Mouse (Mus musculus): ENCODE results near the gene Radil. TPM values are rescaled to one million over a fixed set of nuclear protein-coding genes. Genes with fewer than 3 reads are reported as not detected.

Gene Radil
- polyA plus RNA-seq, 1 experiment, result 28.7 TPM

- no peaks in the 10 kb centered on the region for H3K27me3 ChIP-seq (ENCODE audit: control insufficient read depth, insufficient read depth, low read length)
- 92% methylated on average over 10 of the region's 10 CpGs for WGBS
These were observed 27.3 kb upstream of the Radil start for GRCm38 (mm10) chr5:142578192-142578591.

GRCm38 (mm10) chr5:142576832-142577231 is 25.9 kb upstream of the Radil start:
- Histone ChIP-seq H3K4me3 (replicated peaks; ENCODE audit: insufficient read depth, low read depth, low read length) (no peak overlapping the region), H3K27me3 (ENCODE audit: control insufficient read depth, insufficient read depth, low read length) (no peaks in the 10 kb centered on the region), H3K27ac (ENCODE audit: insufficient read depth, low read length) (no peak overlapping the region), H3K4me1 (ENCODE audit: control insufficient read depth, insufficient read depth, low read length) (no peaks in the 10 kb centered on the region)
- no peak for TF ChIP-seq CTCF (IDR thresholded peaks at IDR 0.05; ENCODE audit: borderline replicate concordance, insufficient read depth, low read depth, low read length)
- no peak for TF ChIP-seq POLR2A (IDR thresholded peaks at IDR 0.05; ENCODE audit: borderline replicate concordance, insufficient read depth, low read length)
- WGBS, result 63% methylated on average over 7 of the region's 7 CpGs
- no peak for DNase-seq

More at GRCm38 (mm10) chr5:142578192-142578591, 27.3 kb upstream of the Radil start:
- TF ChIP-seq CTCF (IDR thresholded peaks at IDR 0.05; ENCODE audit: borderline replicate concordance, insufficient read depth, low read depth, low read length), result peak; percentile 15; the same call in 1 of the 2 replicates
- no peak for TF ChIP-seq POLR2A (IDR thresholded peaks at IDR 0.05; ENCODE audit: borderline replicate concordance, insufficient read depth, low read length)
- H3K27ac ChIP-seq (ENCODE audit: insufficient read depth, low read length), result no peak overlapping the region
- no peaks in the 10 kb centered on the region; the same call in 1 of the 2 replicates for H3K4me1 ChIP-seq (ENCODE audit: control insufficient read depth, insufficient read depth, low read length)
- no peak for DNase-seq
- no peak overlapping the region for H3K4me3 ChIP-seq (replicated peaks; ENCODE audit: insufficient read depth, low read depth, low read length)

GRCm38 (mm10) chr5:142574323-142575057 is 23.6 kb upstream of the Radil start:
- H3K27me3 ChIP-seq (ENCODE audit: control insufficient read depth, insufficient read depth, low read length), result no peaks in the 10 kb centered on the region
- H3K4me1 ChIP-seq (ENCODE audit: control insufficient read depth, insufficient read depth, low read length), result no peaks in the 10 kb centered on the region
- TF ChIP-seq POLR2A (IDR thresholded peaks at IDR 0.05; ENCODE audit: borderline replicate concordance, insufficient read depth, low read length), result no peak
- no peak for TF ChIP-seq CTCF (IDR thresholded peaks at IDR 0.05; ENCODE audit: borderline replicate concordance, insufficient read depth, low read depth, low read length)
- no peak overlapping the region for H3K4me3 ChIP-seq (replicated peaks; ENCODE audit: insufficient read depth, low read depth, low read length)
- DNase-seq, result no peak
- WGBS, result 77% methylated on average over 8 of the region's 8 CpGs
- no peak overlapping the region for H3K27ac ChIP-seq (ENCODE audit: insufficient read depth, low read length)

DNA sequence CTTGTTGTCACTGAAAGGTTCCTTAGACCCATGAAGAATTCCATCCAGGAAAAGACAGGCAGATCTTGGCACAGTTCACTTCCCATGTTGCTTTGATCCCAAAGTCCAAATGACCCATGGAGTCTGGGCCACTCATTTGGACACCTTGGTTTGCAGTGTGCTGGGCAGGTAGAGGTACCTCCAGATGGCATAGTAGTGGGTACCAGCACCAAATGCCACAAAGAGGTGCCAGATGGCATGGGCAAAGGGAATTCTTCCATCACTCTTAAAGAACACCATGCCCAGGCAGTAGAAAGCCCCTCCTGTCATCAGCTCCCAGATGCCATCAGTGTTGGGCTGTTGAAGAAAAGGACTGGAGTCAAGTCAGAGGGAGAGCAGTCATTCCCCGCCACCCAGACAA is 13.7 kb upstream of the Radil start:
- WGBS, result 66% methylated on average over 1 of the region's 1 CpGs
- H3K27me3 ChIP-seq (ENCODE audit: control insufficient read depth, insufficient read depth, low read length), result no peaks in the 10 kb centered on the region
- H3K4me1 ChIP-seq (ENCODE audit: control insufficient read depth, insufficient read depth, low read length), result peaks cover 4% of the 10 kb centered on the region
- DNase-seq, result peak in 1 of 2 experiments; percentile 42
- TF ChIP-seq CTCF (IDR thresholded peaks at IDR 0.05; ENCODE audit: borderline replicate concordance, insufficient read depth, low read depth, low read length) (no peak), POLR2A (IDR thresholded peaks at IDR 0.05; ENCODE audit: borderline replicate concordance, insufficient read depth, low read length) (no peak)
- H3K27ac ChIP-seq (ENCODE audit: insufficient read depth, low read length), result no peak overlapping the region
- H3K4me3 ChIP-seq (replicated peaks; ENCODE audit: insufficient read depth, low read depth, low read length), result no peak overlapping the region

DNA sequence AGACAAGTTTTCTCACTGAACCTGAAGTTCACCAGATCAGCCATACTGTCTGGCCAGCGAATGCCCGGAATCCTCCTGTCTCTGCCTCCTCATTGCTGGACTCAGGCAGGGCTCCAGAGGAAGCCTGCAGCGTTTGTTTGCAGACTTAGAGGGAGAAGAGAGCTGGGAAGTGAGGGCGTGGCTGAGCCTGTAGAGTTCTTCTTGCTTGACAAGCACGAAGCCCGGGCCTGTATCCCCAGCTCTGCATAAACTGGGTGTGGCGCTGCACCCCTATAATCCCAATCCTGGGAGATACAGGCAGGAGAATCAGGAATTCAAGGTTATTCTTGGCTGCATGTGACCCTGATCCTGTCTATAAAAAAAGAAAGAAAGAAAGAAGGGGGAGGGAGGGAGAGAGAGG is 9.4 kb upstream of the Radil start:
- no peak overlapping the region for H3K4me3 ChIP-seq (replicated peaks; ENCODE audit: insufficient read depth, low read depth, low read length)
- H3K27me3 ChIP-seq (ENCODE audit: control insufficient read depth, insufficient read depth, low read length), result no peaks in the 10 kb centered on the region
- no peak for DNase-seq
- WGBS, result 62% methylated on average over 7 of the region's 7 CpGs
- no peak overlapping the region for H3K27ac ChIP-seq (ENCODE audit: insufficient read depth, low read length)
- H3K4me1 ChIP-seq (ENCODE audit: control insufficient read depth, insufficient read depth, low read length), result peaks cover 4% of the 10 kb centered on the region
- TF ChIP-seq CTCF (IDR thresholded peaks at IDR 0.05; ENCODE audit: borderline replicate concordance, insufficient read depth, low read depth, low read length) (no peak), POLR2A (IDR thresholded peaks at IDR 0.05; ENCODE audit: borderline replicate concordance, insufficient read depth, low read length) (no peak)

- DNase-seq, result peak; percentile 81 to 89
- H3K27ac ChIP-seq (ENCODE audit: insufficient read depth, low read length), result no peak overlapping the region
- no peaks in the 10 kb centered on the region for H3K27me3 ChIP-seq (ENCODE audit: control insufficient read depth, insufficient read depth, low read length)
- no peaks in the 10 kb centered on the region for H3K4me1 ChIP-seq (ENCODE audit: control insufficient read depth, insufficient read depth, low read length)
- no peak overlapping the region for H3K4me3 ChIP-seq (replicated peaks; ENCODE audit: insufficient read depth, low read depth, low read length)
- TF ChIP-seq CTCF (IDR thresholded peaks at IDR 0.05; ENCODE audit: borderline replicate concordance, insufficient read depth, low read depth, low read length) (peak; percentile 90), POLR2A (IDR thresholded peaks at IDR 0.05; ENCODE audit: borderline replicate concordance, insufficient read depth, low read length) (no peak)
- WGBS, result 16% methylated on average over 16 of the region's 21 CpGs
These were observed 6.6 kb upstream of the Radil start for GRCm38 (mm10) chr5:142557397-142558067.

DNA sequence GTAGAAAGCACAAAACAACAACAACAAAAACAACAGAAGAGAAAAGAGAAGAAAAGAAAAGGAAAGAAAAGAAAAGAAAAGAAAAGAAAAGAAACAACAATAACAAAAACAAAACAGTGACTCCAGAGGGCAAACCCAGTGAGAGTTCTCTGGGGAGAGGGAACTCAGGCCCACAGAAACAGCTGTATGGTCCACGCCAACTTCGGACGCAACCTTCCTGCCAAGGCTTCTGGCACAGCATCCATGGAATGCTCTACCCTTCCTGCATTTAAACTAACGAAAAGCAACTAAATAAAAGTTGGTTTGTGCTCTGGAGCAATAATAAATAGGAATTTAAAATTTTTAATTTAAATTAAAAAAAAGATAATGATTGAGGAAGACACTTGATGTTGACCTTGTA is 5.8 kb upstream of the Radil start:
- TF ChIP-seq CTCF (IDR thresholded peaks at IDR 0.05; ENCODE audit: borderline replicate concordance, insufficient read depth, low read depth, low read length) (no peak), POLR2A (IDR thresholded peaks at IDR 0.05; ENCODE audit: borderline replicate concordance, insufficient read depth, low read length) (no peak)
- no peak overlapping the region for H3K4me3 ChIP-seq (replicated peaks; ENCODE audit: insufficient read depth, low read depth, low read length)
- no peaks in the 10 kb centered on the region for H3K27me3 ChIP-seq (ENCODE audit: control insufficient read depth, insufficient read depth, low read length)
- 59% methylated on average over 4 of the region's 4 CpGs for WGBS
- DNase-seq, result no peak
- H3K4me1 ChIP-seq (ENCODE audit: control insufficient read depth, insufficient read depth, low read length), result no peaks in the 10 kb centered on the region
- no peak overlapping the region for H3K27ac ChIP-seq (ENCODE audit: insufficient read depth, low read length)

DNA sequence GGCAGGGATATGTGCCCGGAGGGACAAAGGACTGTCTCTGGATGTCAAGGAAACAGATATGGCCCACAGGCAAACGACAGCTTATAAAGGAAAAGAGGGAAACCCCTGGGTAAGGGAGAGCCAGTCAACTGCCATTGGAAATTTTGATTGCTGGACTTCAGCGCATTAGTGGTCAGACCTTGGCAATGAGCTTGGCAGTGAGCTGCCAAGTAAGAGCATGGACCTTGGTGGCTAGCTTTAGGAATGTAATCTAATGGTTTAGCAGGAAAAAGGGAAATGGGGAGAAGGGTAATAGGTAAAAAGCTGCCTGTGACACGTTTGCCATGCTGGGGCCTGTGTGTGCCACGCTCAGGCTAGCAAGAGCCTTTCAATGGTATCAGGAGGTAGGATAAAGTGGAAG is 5.0 kb upstream of the Radil start:
- no peak for DNase-seq
- WGBS, result 77% methylated on average over 5 of the region's 5 CpGs
- Histone ChIP-seq H3K4me1 (ENCODE audit: control insufficient read depth, insufficient read depth, low read length) (no peaks in the 10 kb centered on the region), H3K4me3 (replicated peaks; ENCODE audit: insufficient read depth, low read depth, low read length) (no peak overlapping the region), H3K27ac (ENCODE audit: insufficient read depth, low read length) (no peak overlapping the region), H3K27me3 (ENCODE audit: control insufficient read depth, insufficient read depth, low read length) (no peaks in the 10 kb centered on the region)
- TF ChIP-seq POLR2A (IDR thresholded peaks at IDR 0.05; ENCODE audit: borderline replicate concordance, insufficient read depth, low read length) (no peak), CTCF (IDR thresholded peaks at IDR 0.05; ENCODE audit: borderline replicate concordance, insufficient read depth, low read depth, low read length) (no peak)
